Mouse (Mus musculus): ENCODE measurements around the gene Rhoc.
"Not testable (repeated sequence)": the region's sequence is repeated elsewhere in the genome, so short reads cannot be mapped to it uniquely, and the experiment has no call there.

Rhoc gene

DNA sequence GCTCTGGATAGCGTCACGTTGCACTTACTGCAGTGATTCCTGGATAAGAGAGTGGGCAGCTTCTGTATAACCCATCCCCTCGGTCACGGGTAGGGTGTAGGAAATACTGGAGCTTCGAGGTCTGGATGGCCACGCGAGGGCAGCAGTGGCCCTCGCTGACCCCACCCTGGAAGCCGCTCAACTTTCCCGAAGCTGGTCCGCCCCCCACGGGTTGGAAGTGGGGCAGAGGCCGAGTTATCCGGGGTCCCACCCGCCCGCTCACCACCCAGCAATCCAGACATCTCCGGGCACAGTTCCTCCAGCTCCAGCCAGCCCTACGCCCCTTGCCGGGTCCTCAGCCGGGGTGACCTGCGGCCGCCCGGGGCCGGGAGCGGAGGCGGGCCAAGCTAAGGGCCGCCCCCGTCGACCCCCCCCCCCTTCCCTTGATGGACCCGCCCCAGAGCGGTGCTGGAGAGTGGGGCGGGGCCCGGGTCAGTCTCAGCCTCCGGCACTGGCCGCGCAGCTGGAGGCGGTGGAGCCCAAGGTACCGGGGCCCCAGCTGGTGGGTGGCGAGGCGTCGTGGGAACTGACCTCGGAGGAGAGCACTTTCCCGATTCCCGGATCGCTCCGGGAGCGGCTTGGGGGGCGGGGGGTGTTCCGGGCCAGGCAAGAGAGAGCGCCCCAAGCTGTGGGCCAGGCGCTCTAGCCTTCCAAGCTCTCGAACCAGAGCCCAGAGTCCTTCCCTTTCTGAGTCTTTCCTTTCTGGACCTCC lies 561 bp downstream of the Rhoc start:
- DNase-seq = peak; percentile 87

DNA sequence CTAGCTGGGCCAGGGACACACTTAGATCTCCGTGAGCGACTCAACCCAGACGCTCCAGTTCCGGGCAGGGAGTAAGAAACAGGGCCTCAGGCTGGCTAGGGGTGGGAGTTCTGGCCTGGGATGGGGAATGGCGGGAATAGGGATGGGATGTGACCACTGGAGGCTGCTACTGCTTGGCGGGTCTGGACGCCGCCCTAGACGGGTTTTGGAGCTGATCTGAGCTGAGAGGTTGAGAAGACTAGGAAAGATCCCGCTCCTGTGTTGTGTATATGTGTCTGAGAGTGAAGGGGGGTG lies 1.1 kb downstream of the Rhoc start:
- DNase-seq = no peak

DNA sequence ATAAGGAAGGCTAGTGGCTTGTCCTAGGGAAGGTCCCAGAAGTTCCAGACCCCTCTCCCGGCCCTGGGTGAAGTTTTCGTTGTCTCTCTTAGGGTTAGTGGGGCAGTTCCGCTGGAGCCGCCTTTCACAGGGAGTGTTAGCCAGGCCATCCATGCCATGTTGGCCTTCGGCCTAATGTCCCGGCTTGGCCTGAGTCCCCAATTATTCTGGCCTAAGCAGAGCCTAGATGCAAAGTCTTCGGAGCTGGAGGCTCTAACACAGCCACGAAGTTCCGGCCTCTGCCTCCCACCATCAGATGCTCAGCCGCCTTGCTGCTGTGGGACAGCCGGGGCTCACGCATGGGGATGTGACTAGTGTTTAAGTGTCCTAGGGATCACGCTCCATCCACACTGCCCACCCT lies 1.6 kb downstream of the Rhoc start:
- DNase-seq = peak; percentile 57

DNA sequence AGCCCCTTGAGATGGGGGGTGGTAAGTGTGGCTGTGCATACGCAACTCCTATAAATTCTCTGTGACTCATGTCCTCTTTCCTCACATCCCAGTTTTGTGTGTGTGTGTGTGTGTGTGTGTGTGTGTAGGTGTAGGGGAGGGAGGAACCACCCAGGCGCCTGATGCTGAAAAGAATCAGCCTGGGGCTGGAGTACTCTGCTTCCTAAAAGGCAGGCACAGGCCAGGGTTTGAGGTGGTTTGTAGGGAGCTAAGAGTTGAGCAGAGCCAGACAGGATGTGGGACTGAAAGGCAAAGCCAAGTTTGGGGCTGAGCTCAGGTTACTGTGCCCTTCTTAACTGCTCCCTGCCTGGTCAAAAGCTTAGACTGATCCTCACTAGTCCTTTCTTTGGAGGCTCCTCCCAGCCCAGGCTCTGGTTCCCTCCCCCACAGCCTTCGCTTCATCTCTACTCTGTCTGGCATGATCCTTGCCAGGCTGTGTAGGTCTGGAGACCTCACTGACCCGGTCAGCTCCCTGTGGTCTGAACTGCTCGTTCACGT lies 2.3 kb downstream of the Rhoc start:
- DNase-seq = peak; percentile 26

DNA sequence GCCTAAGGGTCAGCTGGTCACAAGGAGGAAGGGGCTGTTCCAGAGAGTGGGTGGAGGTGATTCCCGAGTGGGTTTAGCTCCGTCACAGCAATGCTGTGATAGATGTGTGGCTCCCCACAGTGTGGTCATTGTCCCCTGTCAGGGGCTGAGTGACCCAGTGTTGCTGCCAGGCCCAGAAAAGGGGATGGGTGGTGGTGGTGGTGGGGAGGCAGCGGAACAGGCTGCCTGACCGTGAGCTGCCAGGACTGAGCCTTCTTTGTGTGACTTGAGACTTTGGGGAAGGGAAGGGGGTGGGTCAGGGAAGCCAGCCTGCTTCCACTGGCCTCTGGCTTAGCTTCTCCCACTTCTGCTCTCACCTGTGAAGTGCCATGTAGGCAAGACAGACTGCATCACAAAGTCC lies 2.8 kb downstream of the Rhoc start:
- DNase-seq = no peak

DNA sequence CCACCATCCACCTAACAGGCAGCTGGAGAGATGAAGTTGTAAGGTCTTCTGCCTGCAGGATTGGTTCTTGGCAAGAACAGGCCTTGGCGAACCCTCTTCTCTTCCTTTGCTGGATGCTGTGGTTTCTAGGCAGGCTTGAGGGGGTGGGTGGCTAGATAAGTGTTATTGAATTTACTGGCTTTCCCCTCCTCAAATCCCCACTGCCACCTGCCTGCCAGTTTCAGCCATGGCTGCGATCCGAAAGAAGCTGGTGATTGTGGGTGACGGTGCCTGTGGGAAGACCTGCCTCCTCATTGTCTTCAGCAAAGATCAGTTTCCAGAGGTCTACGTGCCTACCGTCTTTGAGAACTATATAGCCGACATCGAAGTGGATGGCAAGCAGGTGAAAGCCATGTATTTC lies 3.5 kb downstream of the Rhoc start:
- no peak for DNase-seq

DNA sequence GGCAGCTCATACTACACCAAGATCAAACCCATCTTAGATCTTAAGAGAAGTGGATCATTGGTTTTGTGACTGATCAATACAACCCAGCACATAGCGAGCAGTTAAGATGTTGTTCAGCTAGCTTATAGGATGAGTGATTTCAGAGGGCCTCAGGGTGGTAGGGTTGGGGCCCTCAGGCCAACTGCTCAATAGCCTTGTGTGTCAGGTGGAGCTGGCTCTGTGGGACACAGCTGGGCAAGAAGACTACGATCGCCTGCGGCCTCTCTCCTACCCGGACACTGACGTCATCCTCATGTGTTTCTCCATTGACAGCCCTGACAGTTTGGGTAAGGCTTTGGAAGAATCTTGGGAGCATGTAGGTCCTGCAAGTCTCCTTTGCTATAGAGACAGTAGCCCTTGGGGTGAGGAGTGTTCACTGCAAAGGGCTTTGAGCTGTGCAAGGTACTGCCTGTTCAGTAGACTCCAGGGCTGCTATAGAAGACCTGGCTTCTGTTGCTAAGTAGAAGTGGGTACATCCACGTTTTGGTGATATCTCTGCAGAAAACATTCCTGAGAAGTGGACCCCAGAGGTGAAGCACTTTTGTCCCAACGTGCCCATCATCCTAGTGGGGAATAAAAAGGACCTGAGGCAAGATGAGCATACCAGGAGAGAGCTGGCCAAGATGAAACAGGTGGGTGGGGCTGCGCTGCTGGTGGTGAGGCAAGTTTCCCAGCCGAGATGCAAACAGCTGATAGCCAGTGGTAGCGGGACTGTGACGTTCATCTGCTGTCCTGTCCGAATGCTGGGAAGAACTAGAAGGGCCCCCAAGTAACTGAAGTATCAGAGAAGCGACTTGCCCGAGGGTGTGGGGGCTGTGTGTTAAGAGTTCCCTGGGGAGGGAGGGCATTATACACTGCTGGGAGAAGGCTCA lies 4.4 kb downstream of the Rhoc start:
- DNase-seq = no peak

DNA sequence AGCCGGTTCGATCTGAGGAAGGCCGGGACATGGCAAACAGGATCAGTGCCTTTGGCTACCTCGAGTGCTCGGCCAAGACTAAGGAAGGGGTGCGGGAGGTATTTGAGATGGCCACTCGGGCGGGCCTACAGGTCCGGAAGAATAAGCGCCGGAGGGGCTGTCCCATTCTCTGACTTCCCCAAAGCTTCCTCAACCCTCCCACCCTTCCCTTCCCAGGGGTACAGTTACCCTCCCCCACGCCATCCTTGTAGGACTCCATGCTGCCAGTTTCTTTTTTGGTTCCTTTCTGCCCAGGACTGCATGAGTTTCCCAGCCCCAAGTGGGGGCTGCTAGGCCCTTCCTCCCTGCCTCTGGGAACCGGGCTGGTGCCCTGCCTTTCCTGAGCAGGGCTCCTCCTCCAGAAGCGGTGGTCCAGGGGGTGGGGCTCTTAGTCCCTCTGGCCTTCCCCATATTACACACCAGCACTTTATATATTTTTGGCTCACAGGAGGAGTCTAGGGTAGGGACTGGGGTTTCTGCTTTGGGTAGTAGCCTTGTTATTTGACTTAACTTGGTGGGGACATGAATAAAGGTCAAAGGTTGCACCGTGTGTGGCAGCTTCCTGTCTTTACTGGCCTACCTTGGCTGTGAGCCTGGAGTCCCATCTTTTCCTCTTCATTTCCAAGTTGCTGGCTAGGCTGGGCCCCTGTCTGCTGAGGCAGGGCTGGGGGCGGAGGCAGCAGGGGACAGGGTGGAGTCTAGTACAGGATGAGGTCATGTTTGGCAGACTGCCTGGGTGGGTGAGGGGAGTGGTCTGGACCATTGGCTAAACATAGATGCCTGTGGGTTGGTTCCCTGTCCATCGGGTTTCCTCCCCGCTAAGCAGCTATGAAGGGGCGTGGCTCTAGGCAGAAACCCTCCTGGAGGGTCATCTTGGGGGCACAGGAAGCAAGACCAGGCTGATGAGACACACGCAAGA lies 6.0 kb downstream of the Rhoc start:
- DNase-seq = peak; percentile 98

DNA sequence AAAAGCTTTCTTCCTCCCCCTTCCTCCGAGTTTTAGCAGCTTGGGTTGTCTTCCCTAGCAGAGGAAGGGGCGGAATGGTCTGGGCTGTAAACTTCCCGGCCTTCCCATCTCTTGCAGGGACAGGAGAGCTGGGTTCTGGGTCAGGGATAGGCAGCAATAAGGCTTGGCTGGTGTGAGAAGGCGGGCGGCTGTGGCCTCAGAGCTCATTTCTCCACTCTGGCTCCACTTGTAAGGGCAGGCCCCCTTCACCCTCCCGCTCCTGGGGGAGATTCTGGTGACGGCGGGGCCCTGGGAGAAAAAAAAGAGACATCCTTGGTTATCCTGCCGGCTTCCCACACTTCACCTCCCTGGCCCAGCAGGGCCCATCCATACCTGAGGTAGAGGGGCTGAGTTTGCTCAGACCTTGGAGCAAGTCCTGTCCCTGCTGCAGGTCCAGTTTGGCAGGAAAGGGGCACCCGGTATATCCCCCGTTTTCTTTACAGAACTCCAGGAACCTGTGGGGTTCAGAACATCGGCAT lies 6.8 kb downstream of the Rhoc start:
- DNase-seq = no peak

DNA sequence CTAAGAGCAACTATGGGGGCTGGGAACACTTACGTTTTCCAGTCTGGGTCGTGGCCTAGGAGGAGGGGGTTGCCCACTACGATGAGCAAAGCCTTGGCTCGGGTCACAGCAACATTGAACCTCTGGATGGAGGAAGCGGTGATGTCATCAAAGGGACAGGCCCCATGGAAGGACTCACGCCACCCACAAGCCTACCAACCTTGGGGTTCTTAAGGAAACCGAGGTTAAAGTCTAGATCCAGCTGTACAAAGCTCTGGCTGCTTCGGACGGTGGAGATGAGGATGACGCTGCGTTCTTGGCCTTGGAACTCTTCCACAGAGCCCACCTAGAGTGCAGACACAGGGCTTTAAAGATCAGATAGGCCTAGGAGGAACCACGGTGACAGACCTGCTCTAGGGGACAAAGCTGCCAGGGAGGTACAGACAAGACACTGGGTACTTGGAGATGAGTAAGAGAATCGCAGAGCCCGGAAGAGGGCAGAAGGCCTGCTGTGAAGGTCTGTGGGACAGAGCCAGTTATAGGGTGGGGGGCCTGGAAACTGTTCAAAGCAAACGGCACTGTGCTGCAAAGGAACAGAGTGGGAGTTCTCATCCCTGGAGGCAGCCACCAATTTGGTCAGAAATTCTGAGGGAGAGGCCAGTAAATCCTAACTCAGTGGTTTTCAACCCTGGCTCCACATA lies 7.6 kb downstream of the Rhoc start:
- no peak for DNase-seq

DNA sequence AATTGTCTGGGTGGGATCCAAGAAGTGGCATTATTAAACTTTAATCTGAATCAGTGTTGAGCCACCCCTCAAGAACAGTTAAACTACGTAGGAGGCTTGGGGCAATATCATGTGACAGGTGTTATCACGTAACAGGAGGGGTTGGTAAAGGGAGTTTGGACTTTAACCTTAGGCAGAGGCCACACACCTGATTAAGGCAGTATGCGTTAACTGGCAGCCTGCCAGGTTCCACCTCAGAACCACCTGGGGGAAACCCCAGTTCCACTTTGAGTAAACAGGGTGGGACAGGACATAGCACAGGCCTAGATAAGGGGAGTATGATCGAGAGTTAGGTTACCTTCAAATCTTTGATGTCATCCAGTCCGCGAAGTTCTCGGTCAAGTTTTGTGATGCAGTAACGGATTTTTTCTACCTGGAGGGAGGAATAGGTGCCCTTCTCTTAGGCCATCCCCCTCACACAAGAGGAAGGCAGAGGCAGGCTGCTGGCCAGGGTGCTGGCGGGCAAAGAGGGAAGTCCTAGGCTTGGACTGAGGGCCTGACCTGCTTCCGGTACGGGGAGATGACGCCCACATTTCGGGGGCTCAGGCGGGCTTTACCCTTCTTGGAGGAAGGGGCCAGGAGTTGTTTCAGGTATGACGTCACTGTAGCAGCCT lies 8.4 kb downstream of the Rhoc start:
- peak; percentile 54 for DNase-seq

DNA sequence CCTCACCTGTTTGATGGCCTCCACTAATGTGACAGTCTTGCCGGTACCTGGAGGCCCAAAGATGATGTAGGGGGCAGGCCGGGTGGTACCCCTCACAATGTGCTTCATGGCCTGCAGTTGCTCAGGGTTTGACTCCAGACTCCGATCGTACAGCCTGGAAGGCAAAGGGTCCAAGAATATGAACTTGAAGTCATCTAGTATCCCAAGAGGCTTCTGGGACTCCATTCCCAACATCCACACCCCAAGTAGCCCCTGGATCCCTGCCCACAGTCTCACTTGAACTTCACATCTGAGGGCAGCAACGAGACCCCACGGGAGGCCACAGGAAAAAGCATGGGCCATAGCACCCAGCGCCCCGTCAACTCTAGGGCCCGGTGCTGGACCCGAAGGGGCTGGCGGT lies 12.5 kb downstream of the Rhoc start:
- DNase-seq = no peak

DNA sequence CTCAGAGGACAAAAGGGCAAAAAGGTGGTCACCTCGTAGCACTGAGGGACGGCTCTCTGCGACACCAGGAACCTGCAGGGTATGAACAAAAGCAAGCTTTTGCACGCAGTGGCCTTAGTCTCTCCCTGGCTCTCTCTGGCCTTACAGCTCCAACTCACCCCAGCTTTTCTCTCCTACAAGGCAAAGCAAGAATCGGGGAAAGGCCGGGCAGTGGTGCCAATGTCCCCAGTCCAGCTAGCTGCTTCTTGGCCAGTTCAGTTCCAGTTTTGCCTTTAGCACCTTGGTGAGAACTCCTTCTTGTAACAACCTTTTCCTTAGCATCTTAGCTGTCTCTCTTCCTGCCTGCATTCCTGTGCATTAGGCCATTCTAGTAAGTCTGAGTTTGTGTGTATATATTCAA lies 13.3 kb downstream of the Rhoc start:
- DNase-seq = no peak

DNA sequence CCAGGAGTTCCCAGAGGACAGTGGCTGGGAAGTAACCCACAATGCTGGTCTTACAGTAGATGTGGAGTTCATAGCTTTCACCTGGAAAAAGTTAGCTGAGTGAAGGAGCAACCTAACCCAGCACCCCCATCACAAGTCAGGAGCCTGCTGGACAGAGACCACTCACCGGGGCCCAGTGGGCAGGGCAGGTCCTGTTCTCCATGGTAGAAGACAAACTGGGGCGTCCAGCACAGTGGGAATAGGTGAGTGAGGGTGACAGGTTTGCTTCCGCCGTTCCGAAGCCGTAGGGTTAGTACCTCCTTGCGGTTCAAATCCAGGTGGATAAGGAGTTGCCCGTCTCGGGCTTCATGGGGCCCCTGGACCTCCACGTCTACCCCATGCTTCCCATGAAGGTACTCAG lies 16.1 kb downstream of the Rhoc start:
- no peak for DNase-seq

DNA sequence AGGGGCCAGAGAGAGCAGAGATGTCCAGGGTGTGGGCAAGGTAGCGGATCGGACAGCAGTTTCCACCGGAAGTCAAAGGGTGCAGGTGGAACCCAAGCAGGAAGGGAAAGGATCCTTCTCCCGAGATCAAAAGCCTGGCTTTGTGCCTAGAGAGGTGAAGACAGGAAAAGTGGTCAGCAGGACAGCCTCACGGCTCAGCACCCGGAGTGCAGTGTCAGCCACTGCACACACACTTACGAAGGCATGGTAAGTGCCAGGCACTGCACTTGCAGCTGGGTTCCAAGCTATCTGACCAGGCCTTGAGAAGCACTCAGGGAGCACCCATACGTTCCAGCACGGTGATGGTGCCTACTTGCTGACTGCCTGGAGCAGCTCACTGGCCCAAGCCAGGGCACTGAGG lies 17.4 kb downstream of the Rhoc start:
- DNase-seq = no peak

DNA sequence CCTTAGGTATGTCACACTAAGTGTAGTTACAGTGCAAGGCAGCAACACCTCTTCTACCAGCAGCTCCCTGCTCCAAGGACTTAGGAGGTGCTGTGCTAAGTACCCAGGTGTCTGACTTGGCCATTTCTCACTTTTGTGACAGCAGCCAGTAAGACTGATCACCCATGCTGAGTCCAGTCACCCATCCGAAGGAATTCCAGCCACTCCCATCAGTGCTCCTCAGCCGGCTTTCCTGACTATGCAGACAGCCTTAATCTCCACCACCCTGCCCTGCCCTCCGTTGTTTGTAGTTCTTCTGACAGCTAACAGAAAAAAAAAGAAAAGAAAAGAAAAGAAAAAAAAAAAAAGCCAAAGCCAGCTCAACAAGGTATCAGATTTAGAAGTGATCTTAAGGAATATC lies 23.6 kb downstream of the Rhoc start:
- DNase-seq = no peak

DNA sequence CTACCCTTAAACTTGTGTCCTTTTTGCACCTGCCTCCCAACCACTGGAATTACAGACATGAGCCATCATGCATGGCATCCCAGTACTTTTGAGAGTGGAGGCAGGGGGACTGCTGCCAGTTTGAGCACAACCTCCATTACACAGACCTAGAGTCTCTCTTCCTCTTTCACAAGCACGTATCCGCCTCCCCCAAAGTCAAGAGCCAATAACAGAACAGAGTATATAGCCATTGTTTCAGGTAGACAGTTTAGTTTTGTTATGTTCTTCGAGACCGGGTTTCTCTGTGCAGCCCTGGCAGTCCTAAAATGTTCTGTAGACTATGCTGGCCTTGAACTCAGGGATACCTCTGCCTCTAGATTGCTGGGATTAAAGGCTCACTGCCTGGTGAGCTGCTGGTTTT lies 24.1 kb downstream of the Rhoc start:
- no peak for DNase-seq

DNA sequence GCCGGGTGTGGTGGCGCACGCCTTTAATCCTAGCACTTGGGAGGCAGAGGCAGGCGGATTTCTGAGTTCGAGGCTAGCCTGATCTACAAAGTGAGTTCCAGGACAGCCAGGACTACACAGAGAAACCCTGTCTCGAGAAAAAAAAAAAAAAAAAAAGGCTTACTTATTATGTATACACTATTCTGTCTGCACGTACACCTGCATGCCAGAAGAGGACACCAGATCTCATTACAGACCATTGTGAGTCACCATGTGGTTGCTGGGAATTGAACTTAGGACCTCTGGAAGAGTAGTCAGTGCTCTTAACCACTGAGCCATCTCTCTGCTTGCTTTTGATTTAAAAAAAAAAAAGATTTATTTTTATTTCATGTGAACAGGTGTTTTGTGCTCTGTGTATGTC lies 25.1 kb downstream of the Rhoc start:
- not testable (repeated sequence) for DNase-seq

DNA sequence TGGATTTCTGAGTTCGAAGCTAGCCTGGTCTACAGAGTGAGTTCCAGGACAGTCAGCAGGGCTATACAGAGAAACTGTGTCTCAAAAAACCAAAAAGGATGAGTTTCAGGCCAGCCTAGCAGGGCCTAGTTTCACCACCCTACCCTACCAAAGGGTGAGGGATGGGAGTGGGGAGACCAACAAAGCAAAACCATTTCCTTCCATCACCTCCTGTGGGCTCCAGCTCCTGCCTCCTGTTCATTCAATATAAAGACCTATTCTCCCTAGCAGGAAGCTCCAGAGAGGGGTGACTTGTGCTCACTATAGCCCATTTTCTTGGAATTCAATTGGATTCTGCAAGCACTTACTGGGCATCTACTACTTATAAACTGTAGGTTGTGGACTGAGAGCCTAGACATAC lies 26.6 kb downstream of the Rhoc start:
- no peak for DNase-seq

DNA sequence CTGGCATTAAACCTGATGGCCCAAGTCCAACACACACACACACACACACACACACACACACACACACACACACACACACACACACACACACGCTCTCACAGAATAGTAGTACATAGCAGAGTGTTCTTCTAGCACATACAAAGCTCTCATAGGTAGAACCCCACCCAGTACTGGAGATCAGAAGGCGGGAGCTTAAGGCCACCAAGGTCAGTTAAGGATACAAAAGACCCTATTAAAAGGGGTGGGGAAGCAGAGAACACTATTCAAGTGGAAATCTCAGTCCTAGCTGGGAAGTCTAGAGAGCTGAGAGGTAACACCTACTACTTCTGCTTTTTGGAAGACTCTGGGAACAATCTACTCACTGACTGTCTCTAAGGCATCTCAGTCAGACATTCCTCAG lies 27.2 kb downstream of the Rhoc start:
- DNase-seq = no peak

DNA sequence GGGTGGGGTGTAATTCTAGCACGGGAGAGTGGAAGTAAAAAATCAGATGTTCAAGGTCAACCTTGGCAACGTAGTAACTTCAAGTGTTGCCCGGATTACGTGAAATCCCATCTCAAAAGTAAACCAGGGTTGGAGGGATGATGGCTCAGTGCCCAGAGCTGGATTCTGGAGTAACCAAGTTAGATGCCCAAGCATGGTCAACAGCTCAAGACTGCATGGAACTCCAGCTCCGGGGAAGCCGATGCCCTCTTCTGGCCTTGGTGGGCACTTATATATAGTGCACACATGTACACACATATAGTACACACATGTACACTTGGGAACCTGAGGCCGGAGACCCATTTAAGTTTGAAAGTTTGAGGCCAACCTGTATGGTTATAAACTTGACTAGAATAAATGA lies 28.0 kb downstream of the Rhoc start:
- no peak for DNase-seq

DNA sequence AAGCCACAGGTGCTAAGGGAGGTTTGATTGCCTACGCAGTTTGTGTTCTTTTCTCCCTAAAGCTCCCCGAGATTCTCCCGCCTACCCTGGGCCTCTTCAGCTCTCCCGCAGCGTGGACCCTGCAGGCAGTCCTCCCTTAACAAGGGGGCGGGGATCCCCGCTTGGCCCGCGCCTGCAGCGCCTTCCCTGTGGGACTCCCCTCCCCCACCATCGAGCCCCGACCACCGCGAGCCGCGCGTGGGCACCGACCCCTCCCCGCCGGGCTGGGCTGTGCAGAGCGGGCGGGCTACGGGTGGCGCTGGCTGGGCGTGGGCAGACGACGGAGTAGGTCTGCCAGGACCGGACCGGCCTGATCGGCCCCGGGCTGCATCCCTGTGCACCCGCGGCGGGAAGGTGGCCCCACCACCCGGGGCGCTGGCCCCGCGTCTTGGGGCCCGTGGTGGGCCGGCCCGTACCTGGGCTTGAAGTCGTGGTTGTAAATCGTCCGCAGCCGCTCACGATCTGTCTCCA lies 29.4 kb downstream of the Rhoc start:
- DNase-seq = peak; percentile 55

Measured in lung, postnatal 14 days (tissue).